Mouse (Mus musculus): ENCODE measurements around the gene Rabep2. TPM values are rescaled to one million over a fixed set of nuclear protein-coding genes. Genes with fewer than 3 reads are reported as not detected.

Gene Rabep2
- polyA plus RNA-seq, 1 experiment from 2014 or later, result 6.3 TPM

- Histone ChIP-seq H3K27ac (ENCODE audit: low read length) (no peak overlapping the region), H3K9me3 (replicated peaks; ENCODE audit: control insufficient read depth, low read length) (no peaks in the 10 kb centered on the region), H3K36me3 (ENCODE audit: control insufficient read depth, insufficient read depth) (peaks cover 14% of the 10 kb centered on the region), H3K4me2 (ENCODE audit: low read depth, low read length) (no peak overlapping the region), H3K4me3 (ENCODE audit: low read depth, low read length) (no peak overlapping the region), H3K27me3 (ENCODE audit: control insufficient read depth, insufficient read depth, low read depth, low read length) (no peaks in the 10 kb centered on the region), H3K9ac (ENCODE audit: low read depth, low read length) (no peak overlapping the region), H3K4me1 (ENCODE audit: control insufficient read depth, low read depth, low read length) (peaks cover 12% of the 10 kb centered on the region)
- ATAC-seq (ENCODE audit: low read depth), result no peak
- 20% methylated on average over 4 of the region's 4 CpGs for WGBS (ENCODE audit: insufficient replicate concordance)
Observed at GRCm38 (mm10) chr7:126464121-126464520, 35.6 kb downstream of the Rabep2 start.

- no peak overlapping the region for H3K4me2 ChIP-seq (ENCODE audit: low read depth, low read length)
- ATAC-seq (ENCODE audit: low read depth), result no peak
- no peaks in the 10 kb centered on the region for H3K27me3 ChIP-seq (ENCODE audit: control insufficient read depth, insufficient read depth, low read depth, low read length)
- H3K4me3 ChIP-seq (ENCODE audit: low read depth, low read length), result no peak overlapping the region
- H3K9ac ChIP-seq (ENCODE audit: low read depth, low read length), result no peak overlapping the region
- H3K36me3 ChIP-seq (ENCODE audit: control insufficient read depth, insufficient read depth), result peaks cover 17% of the 10 kb centered on the region
- peaks cover 12% of the 10 kb centered on the region for H3K4me1 ChIP-seq (ENCODE audit: control insufficient read depth, low read depth, low read length)
- no peaks in the 10 kb centered on the region for H3K9me3 ChIP-seq (replicated peaks; ENCODE audit: control insufficient read depth, low read length)
- no peak overlapping the region for H3K27ac ChIP-seq (ENCODE audit: low read length)
- WGBS (ENCODE audit: insufficient replicate concordance), result 54% methylated on average over 5 of the region's 5 CpGs
Observed at GRCm38 (mm10) chr7:126464836-126465235, 36.3 kb downstream of the Rabep2 start.

GRCm38 (mm10) chr7:126465246-126466030 is 36.9 kb downstream of the Rabep2 start:
- peaks cover 17% of the 10 kb centered on the region for H3K36me3 ChIP-seq (ENCODE audit: control insufficient read depth, insufficient read depth)
- WGBS (ENCODE audit: insufficient replicate concordance), result 26% methylated on average over 7 of the region's 7 CpGs
- no peak overlapping the region for H3K4me3 ChIP-seq (ENCODE audit: low read depth, low read length)
- ATAC-seq (ENCODE audit: low read depth), result peak; percentile 49
- H3K27me3 ChIP-seq (ENCODE audit: control insufficient read depth, insufficient read depth, low read depth, low read length), result no peaks in the 10 kb centered on the region
- no peaks in the 10 kb centered on the region for H3K9me3 ChIP-seq (replicated peaks; ENCODE audit: control insufficient read depth, low read length)
- no peak overlapping the region for H3K27ac ChIP-seq (ENCODE audit: low read length)
- H3K4me2 ChIP-seq (ENCODE audit: low read depth, low read length), result no peak overlapping the region
- no peak overlapping the region for H3K9ac ChIP-seq (ENCODE audit: low read depth, low read length)
- peaks cover 12% of the 10 kb centered on the region for H3K4me1 ChIP-seq (ENCODE audit: control insufficient read depth, low read depth, low read length)

GRCm38 (mm10) chr7:126466116-126466515 is 37.6 kb downstream of the Rabep2 start:
- H3K27ac ChIP-seq (ENCODE audit: low read length), result no peak overlapping the region
- peaks cover 21% of the 10 kb centered on the region for H3K36me3 ChIP-seq (ENCODE audit: control insufficient read depth, insufficient read depth)
- H3K9me3 ChIP-seq (replicated peaks; ENCODE audit: control insufficient read depth, low read length), result no peaks in the 10 kb centered on the region
- no peak overlapping the region for H3K4me2 ChIP-seq (ENCODE audit: low read depth, low read length)
- H3K4me1 ChIP-seq (ENCODE audit: control insufficient read depth, low read depth, low read length), result peaks cover 12% of the 10 kb centered on the region
- WGBS (ENCODE audit: insufficient replicate concordance), result 59% methylated on average over 9 of the region's 9 CpGs
- H3K27me3 ChIP-seq (ENCODE audit: control insufficient read depth, insufficient read depth, low read depth, low read length), result no peaks in the 10 kb centered on the region
- no peak overlapping the region for H3K4me3 ChIP-seq (ENCODE audit: low read depth, low read length)
- H3K9ac ChIP-seq (ENCODE audit: low read depth, low read length), result no peak overlapping the region
- ATAC-seq (ENCODE audit: low read depth), result no peak

- Histone ChIP-seq H3K4me1 (ENCODE audit: control insufficient read depth, low read depth, low read length) (peaks cover 12% of the 10 kb centered on the region), H3K9ac (ENCODE audit: low read depth, low read length) (no peak overlapping the region), H3K27me3 (ENCODE audit: control insufficient read depth, insufficient read depth, low read depth, low read length) (no peaks in the 10 kb centered on the region), H3K4me3 (ENCODE audit: low read depth, low read length) (no peak overlapping the region), H3K36me3 (ENCODE audit: control insufficient read depth, insufficient read depth) (peaks cover 26% of the 10 kb centered on the region), H3K9me3 (replicated peaks; ENCODE audit: control insufficient read depth, low read length) (no peaks in the 10 kb centered on the region), H3K27ac (ENCODE audit: low read length) (no peak overlapping the region), H3K4me2 (ENCODE audit: low read depth, low read length) (no peak overlapping the region)
- no peak for ATAC-seq (ENCODE audit: low read depth)
- 61% methylated on average over 5 of the region's 5 CpGs for WGBS (ENCODE audit: insufficient replicate concordance)
Observed at GRCm38 (mm10) chr7:126466707-126467106, 38.1 kb downstream of the Rabep2 start.

GRCm38 (mm10) chr7:126467271-126467670 is 38.7 kb downstream of the Rabep2 start:
- 54% methylated on average over 5 of the region's 5 CpGs for WGBS (ENCODE audit: insufficient replicate concordance)
- peak; percentile 24; the same call in 1 of the 2 replicates for ATAC-seq (ENCODE audit: low read depth)
- Histone ChIP-seq H3K9ac (ENCODE audit: low read depth, low read length) (no peak overlapping the region), H3K27me3 (ENCODE audit: control insufficient read depth, insufficient read depth, low read depth, low read length) (no peaks in the 10 kb centered on the region), H3K4me2 (ENCODE audit: low read depth, low read length) (no peak overlapping the region), H3K27ac (ENCODE audit: low read length) (no peak overlapping the region), H3K9me3 (replicated peaks; ENCODE audit: control insufficient read depth, low read length) (no peaks in the 10 kb centered on the region), H3K36me3 (ENCODE audit: control insufficient read depth, insufficient read depth) (peaks cover 26% of the 10 kb centered on the region), H3K4me3 (ENCODE audit: low read depth, low read length) (no peak overlapping the region), H3K4me1 (ENCODE audit: control insufficient read depth, low read depth, low read length) (peaks cover 12% of the 10 kb centered on the region)

GRCm38 (mm10) chr7:126467834-126468627 is 39.5 kb downstream of the Rabep2 start:
- ATAC-seq (ENCODE audit: low read depth), result no peak
- Histone ChIP-seq H3K4me1 (ENCODE audit: control insufficient read depth, low read depth, low read length) (peaks cover 18% of the 10 kb centered on the region), H3K36me3 (ENCODE audit: control insufficient read depth, insufficient read depth) (peaks cover 26% of the 10 kb centered on the region), H3K4me2 (ENCODE audit: low read depth, low read length) (no peak overlapping the region), H3K9ac (ENCODE audit: low read depth, low read length) (no peak overlapping the region), H3K4me3 (ENCODE audit: low read depth, low read length) (no peak overlapping the region), H3K27ac (ENCODE audit: low read length) (no peak overlapping the region), H3K27me3 (ENCODE audit: control insufficient read depth, insufficient read depth, low read depth, low read length) (no peaks in the 10 kb centered on the region), H3K9me3 (replicated peaks; ENCODE audit: control insufficient read depth, low read length) (no peaks in the 10 kb centered on the region)
- WGBS (ENCODE audit: insufficient replicate concordance), result 83% methylated on average over 18 of the region's 18 CpGs

GRCm38 (mm10) chr7:126470077-126470476 is 41.5 kb downstream of the Rabep2 start:
- Histone ChIP-seq H3K27me3 (ENCODE audit: control insufficient read depth, insufficient read depth, low read depth, low read length) (no peaks in the 10 kb centered on the region), H3K27ac (ENCODE audit: low read length) (0 out of 2 replicates have a peak overlapping the region, but pooled peaks have one; percentile 3), H3K4me3 (ENCODE audit: low read depth, low read length) (no peak overlapping the region), H3K36me3 (ENCODE audit: control insufficient read depth, insufficient read depth) (peaks cover 26% of the 10 kb centered on the region), H3K4me2 (ENCODE audit: low read depth, low read length) (no peak overlapping the region), H3K9ac (ENCODE audit: low read depth, low read length) (no peak overlapping the region), H3K9me3 (replicated peaks; ENCODE audit: control insufficient read depth, low read length) (no peaks in the 10 kb centered on the region), H3K4me1 (ENCODE audit: control insufficient read depth, low read depth, low read length) (peaks cover 19% of the 10 kb centered on the region)
- no peak for ATAC-seq (ENCODE audit: low read depth)
- 30% methylated on average over 6 of the region's 6 CpGs for WGBS (ENCODE audit: insufficient replicate concordance)

- Histone ChIP-seq H3K36me3 (ENCODE audit: control insufficient read depth, insufficient read depth) (peaks cover 26% of the 10 kb centered on the region), H3K27ac (ENCODE audit: low read length) (no peak overlapping the region; the same call in 1 of the 2 replicates), H3K27me3 (ENCODE audit: control insufficient read depth, insufficient read depth, low read depth, low read length) (no peaks in the 10 kb centered on the region), H3K4me2 (ENCODE audit: low read depth, low read length) (no peak overlapping the region), H3K9ac (ENCODE audit: low read depth, low read length) (no peak overlapping the region), H3K4me1 (ENCODE audit: control insufficient read depth, low read depth, low read length) (peaks cover 21% of the 10 kb centered on the region), H3K4me3 (ENCODE audit: low read depth, low read length) (no peak overlapping the region), H3K9me3 (replicated peaks; ENCODE audit: control insufficient read depth, low read length) (no peaks in the 10 kb centered on the region)
- WGBS (ENCODE audit: insufficient replicate concordance), result 58% methylated on average over 5 of the region's 5 CpGs
- ATAC-seq (ENCODE audit: low read depth), result no peak
Observed at GRCm38 (mm10) chr7:126471361-126471760, 42.8 kb downstream of the Rabep2 start.
